Mouse (Mus musculus): ENCODE measurements around the gene 4930539E08Rik. TPM values are rescaled to one million over a fixed set of nuclear protein-coding genes. Genes with fewer than 3 reads are reported as not detected.

The 4930539E08Rik gene
- total RNA-seq, 2 experiments from 2014 or later: 4.0 to 4.1 TPM

DNA sequence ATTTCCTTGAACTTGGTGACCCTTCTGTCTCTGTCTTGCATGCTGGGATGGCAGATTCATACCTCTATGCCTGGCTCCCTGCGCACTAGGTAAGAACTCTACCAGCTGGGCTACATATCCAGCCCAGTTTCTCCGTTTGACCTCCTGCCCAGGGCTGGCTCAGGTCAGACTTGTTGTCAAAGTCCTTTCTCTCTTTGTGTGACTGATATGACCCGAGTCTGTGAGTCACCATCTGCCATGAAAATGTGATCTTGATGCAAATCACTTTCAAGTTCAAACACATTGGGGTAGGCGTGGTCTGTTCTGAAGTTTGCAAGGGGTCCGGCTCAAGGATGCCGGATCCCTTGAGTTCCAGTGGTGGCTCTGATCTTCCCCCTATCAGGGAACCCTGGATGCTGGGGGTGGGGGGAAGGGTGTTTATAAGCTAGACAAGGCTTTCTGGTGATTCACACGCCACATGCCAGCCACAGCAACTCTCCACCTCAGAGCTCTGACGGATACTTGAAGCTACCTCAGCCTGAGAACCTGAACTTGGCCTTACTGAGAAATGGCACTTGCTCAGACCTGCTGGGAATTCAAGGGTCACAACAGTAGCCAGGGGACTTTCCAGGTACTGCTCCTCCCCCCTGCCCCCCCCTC, 10.0 kb upstream of the 4930539E08Rik start:
- no peak overlapping the region for H3K4me3 ChIP-seq
- peak in 1 of 2 experiments; percentile 1 for DNase-seq (ENCODE audit: low spot score in 2 of 2)
- TF ChIP-seq CTCF (conservative IDR thresholded peaks at IDR 0.05): no peak
- no peak overlapping the region for H3K27ac ChIP-seq

DNA sequence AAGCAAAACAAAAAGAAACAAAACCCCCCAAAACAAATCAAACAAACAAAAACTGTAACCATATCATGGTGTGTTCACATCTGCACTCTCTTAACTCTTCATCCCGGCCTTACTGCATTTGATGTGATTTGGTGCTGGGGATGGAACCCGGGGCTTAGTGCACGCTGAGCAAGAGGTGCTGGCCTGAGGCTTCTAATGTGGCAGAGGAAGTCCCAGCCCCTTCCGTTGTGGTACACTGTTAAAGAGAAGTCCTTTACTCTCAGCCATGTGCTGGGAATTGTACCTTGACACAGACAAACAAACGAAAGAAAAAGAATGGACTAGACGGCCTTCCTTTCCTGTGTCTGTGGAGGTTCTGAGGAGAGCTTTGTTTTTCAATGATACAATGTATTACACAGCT, 7.0 kb upstream of the 4930539E08Rik start:
- no peak for DNase-seq (ENCODE audit: low spot score in 2 of 2)
- Histone ChIP-seq H3K4me3 (no peak overlapping the region), H3K27ac (no peak overlapping the region)
- TF ChIP-seq CTCF (conservative IDR thresholded peaks at IDR 0.05): no peak

DNA sequence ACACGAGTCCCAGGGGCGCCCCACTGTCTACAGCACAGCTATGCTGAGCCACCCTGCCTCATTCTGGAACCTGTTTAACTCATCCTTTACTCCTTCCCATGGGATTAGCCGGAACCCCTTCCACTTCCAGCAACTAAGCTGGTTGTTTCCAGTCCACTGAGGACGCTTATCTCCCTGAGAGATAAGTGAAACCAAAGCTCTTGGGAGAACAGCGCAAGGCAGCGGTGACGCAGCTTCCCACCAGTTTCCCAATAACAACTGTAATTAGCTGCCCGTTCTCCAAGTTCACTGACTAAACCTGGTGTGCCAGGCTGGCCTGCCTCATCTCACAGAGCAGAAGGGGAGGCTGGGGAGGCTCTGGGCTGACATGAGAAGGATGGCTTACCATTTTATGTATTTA, 6.0 kb upstream of the 4930539E08Rik start:
- H3K4me3 ChIP-seq: no peak overlapping the region
- no peak for TF ChIP-seq CTCF (conservative IDR thresholded peaks at IDR 0.05)
- H3K27ac ChIP-seq: no peak overlapping the region
- peak in 1 of 2 experiments; percentile 1 for DNase-seq (ENCODE audit: low spot score in 2 of 2)

DNA sequence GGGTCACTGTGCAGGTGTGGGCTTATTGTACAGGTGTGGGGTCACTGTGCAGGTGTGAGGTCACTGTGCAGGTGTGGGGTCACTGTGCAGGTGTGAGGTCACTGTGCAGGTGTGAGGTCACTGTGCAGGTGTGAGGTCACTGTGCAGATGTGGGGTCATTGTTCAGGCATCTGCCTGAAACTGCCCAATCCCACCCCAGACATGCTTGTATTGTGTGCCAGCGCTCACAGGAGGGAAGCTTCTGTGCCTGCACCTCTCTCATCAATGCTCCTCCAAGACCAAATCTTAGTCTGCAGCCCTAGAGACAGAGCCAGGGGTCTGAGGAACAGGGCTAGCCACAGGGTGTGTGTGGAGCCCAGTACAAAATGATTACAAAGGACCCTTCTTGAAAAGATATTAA, 1.4 kb upstream of the 4930539E08Rik start:
- no peak overlapping the region for H3K4me3 ChIP-seq
- no peak overlapping the region for H3K27ac ChIP-seq
- TF ChIP-seq CTCF (conservative IDR thresholded peaks at IDR 0.05): no peak
- no peak for DNase-seq (ENCODE audit: low spot score in 2 of 2)

DNA sequence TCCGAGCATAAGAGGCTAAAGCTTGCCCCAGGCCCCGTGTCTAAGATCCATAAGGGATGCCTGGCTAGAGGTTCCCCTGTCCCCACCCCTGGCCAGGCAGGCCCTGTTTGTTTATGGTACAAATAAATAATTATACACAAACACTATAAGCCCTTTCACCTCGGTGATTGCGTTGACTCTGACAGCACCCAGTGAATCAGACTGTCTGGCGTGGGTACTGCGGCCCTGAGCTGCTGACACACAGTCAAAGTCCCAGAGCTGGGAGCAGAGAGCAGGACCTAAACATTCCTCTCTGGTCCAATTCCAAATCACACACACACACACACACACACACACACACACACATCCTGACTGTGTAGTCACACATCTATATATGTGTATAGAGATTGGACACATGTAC, 1.2 kb downstream of the 4930539E08Rik start:
- Histone ChIP-seq H3K27ac (no peak overlapping the region), H3K4me3 (no peak overlapping the region)
- no peak for TF ChIP-seq CTCF (conservative IDR thresholded peaks at IDR 0.05)
- DNase-seq (ENCODE audit: low spot score in 2 of 2): no peak

DNA sequence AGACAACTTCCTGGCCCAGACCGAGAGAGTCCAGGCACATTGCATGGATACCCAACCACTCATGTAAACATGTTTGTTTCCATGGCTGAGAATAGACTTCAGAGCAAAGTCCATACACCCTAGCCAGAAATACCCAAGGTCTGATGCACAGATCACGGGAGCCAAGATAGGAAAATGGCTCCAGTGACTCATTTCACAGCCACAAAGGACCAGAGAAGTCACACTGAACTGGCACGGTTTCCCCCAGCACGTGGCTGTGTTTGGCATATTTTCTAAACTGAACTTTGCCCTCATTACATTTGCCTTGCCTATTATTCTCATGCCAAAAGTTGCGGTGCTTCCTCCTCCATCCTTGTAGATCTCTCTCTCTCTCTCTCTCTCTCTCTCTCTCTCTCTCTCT, 1.9 kb downstream of the 4930539E08Rik start:
- no peak for DNase-seq (ENCODE audit: low spot score in 2 of 2)
- Histone ChIP-seq H3K27ac (no peak overlapping the region), H3K4me3 (no peak overlapping the region)
- no peak for TF ChIP-seq CTCF (conservative IDR thresholded peaks at IDR 0.05)

DNA sequence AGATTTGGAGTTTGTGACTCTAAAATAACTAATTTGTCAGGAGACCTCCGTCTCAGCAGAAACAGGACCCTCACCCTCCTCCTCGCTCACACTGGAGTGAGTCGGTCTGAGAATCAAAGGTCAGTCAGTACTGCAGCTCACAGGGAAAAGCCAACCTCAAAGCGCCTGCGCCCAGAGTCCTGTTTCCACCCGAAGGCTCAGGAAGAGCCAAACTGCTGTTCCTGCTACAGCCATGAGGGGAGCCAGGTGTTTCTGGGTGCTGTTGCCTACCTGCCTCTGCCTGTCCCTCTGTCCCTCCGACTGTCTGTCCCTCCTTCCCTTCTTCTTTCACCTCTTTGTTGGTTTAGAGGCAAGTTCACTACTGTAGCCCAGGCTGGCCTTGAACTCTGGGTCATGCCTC, 5.0 kb downstream of the 4930539E08Rik start:
- no peak for TF ChIP-seq CTCF (conservative IDR thresholded peaks at IDR 0.05)
- H3K4me3 ChIP-seq: no peak overlapping the region
- no peak overlapping the region for H3K27ac ChIP-seq

DNA sequence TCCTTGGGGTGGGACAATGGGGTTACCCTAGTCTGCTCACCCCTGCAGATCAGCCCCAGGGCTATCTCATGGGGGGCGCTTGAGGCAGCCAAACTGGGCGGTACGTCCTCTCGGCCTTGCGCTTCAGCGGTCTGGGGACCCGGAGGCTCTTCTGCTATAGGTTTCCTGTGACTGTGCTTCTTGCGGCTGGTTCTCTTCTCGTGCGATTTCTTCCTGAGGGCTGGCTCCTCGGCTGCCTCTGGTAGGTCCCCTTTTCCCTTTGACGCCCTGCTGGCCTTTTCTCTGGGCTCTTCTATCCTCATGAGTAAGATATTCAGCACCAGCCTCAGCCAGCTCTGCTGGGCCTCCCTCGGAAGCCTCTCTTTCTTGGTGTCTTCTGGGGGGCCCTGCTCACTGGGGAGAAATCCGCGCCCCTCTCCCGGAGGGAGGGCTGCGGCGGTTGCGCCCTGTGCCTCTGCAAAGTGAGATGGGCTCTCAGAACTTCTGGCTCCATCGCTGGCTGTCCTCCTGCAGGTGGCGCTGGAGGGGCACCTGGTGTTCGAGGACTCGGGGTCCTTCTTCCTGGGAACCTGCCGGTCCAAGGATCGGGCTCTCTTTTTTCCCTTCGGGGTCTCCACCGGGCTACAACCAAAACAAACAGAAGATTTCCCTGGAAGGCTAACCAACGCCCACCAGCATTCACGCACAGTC, 5.7 kb downstream of the 4930539E08Rik start:
- TF ChIP-seq CTCF (conservative IDR thresholded peaks at IDR 0.05): peak; percentile 74
- peak in 1 of 2 experiments; percentile 40 for DNase-seq (ENCODE audit: low spot score in 2 of 2)
- Histone ChIP-seq H3K4me3 (no peak overlapping the region), H3K27ac (no peak overlapping the region)

More for the DNA sequence above, 5.0 kb downstream of the 4930539E08Rik start:
- DNase-seq (ENCODE audit: low spot score in 2 of 2): no peak

DNA sequence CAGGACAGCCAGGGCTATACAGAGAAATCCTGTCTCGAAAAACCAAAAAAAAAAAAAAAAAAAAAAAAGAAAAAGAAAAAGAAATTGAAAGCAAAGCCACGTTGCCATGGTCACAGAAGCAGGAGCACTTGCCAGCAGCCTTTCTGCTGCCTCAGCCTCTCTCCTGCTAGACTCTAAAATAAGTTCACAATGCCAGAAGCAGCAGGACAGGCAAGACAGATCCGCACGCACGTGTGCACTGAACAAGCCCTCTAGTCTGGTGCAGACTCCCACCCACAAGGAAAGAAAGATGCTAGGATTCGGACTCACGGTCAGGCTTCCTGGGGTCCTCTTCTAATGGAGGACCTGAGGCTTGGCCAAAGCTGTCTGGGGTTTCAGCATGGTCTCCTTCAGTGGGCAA, 7.2 kb downstream of the 4930539E08Rik start:
- no peak for TF ChIP-seq CTCF (conservative IDR thresholded peaks at IDR 0.05)
- DNase-seq (ENCODE audit: low spot score in 2 of 2): peak; percentile 24 to 66
- peak overlapping the region; percentile 29 for H3K27ac ChIP-seq

DNA sequence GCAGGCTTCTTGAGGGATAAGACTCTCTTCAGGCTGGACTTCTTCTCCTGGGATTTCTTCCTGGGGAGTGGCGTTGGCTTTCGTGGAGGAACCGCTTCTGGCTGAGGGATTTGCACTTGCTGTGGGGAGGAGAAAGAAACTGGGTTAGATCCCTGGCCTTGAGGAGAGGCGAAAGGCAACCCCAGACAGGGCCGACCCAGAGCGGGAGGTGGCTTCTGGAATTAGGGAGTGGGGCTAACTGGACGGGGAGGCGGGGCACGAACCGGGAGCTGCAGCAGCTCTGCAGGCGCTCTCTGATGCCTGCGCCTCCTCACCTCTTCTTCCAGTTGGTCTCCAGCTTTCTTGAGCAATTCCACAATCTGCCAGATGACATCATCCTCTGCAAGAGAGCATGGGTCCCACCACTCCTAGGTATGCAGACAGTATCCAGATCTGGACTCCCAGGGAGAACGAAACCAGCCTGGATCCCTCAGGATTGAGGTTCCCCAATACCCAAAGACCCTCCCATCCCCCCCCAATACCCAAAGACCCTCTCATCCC, 9.7 kb downstream of the 4930539E08Rik start:
- Histone ChIP-seq H3K27ac (peak overlapping the region; percentile 87), H3K4me3 (no peak overlapping the region)
- DNase-seq (ENCODE audit: low spot score in 2 of 2): no peak
- no peak for TF ChIP-seq CTCF (conservative IDR thresholded peaks at IDR 0.05)

More for the DNA sequence above, 7.2 kb downstream of the 4930539E08Rik start:
- no peak overlapping the region for H3K4me3 ChIP-seq

DNA sequence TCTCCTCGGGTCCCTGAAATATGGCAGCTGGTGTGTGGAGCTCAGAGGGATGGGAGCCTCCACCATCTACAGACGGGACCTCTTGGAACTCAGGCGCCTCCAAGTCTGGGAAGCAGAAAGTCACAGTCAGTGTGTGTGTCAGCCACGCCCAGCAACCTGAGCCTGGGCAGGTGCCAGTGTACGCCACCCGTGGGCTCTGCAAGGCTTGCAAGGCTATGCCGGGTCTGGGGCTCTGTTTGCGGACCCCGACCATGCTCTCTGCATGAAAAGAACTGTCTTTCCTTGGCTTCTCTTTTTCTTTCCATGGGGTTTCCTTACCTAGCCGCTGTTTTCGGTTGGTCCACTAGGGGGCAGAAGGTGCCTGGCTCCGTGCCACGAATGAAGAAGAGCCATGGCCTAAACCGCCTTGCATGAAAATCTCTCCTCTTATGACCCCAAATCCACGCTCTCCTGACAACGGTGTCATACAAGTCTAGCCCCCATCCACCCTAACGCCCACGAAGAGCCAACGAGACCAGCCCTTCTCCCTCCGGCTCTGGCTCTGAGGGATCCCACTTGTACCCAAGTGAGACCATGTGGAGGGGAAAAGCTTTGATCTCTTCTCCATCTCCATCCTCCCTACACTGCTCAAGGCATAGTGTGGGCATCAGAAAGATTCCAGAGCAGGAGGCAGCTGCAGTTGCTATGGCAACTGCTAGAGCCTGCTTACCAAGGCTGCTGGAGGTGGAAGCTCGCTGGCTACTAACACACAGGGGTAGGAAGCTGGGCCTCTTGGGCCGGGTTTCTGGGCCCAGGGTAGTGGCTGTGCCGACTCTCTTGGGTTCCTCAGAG, 10.4 kb downstream of the 4930539E08Rik start:
- no peak overlapping the region for H3K4me3 ChIP-seq
- peak; percentile 49 to 71 for DNase-seq (ENCODE audit: low spot score in 2 of 2)
- H3K27ac ChIP-seq: peak overlapping the region; percentile 87
- peak; percentile 83 for TF ChIP-seq CTCF (conservative IDR thresholded peaks at IDR 0.05)

DNA sequence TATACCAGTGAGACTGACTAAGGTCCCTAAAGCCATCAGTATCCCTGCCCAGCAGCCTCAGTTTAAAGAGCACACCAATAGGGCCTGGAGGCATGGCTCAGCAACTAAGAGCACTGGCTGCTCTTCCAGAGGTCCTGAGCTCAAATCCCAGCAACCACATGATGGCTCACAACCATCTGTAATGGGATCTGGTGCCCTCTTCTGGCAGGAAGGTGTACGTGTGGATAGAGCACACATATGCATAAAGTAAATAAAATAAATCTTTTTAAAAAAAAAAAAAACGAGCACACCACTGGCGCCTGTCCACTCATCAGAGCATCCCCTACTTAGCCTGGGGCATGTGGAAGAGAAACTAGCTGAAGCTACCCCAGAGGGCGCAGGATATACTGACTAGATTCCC, 13.6 kb downstream of the 4930539E08Rik start:
- Histone ChIP-seq H3K27ac (no peak overlapping the region), H3K4me3 (no peak overlapping the region)
- no peak for DNase-seq (ENCODE audit: low spot score in 2 of 2)
- TF ChIP-seq CTCF (conservative IDR thresholded peaks at IDR 0.05): peak; percentile 48

DNA sequence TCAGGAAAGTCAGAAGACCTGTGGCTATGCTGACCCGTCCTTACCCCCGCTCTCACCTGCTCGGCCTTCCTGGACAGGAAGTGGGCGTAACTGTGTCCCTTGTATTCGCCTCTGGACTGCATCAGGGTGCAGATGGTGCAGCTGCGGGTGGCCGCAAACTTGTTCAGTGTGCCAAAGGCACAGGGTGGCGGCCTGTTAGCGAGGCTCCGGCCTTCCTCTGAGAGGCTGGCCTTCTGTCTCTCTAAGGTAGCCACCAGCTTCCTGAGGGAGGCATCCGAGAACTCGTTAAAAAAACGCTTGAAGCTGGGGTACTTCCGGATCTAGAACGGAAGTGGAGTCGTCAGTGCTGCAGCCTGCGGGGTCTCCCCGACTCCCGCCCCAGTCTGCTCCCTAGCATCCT, 15.7 kb downstream of the 4930539E08Rik start:
- H3K27ac ChIP-seq: no peak overlapping the region
- DNase-seq (ENCODE audit: low spot score in 2 of 2): no peak
- H3K4me3 ChIP-seq: no peak overlapping the region
- TF ChIP-seq CTCF (conservative IDR thresholded peaks at IDR 0.05): no peak

Measured in layer of hippocampus, adult 2 months (tissue).